ENCODE assay signal across 8 mouse cellular contexts in the genomic region with DNA sequence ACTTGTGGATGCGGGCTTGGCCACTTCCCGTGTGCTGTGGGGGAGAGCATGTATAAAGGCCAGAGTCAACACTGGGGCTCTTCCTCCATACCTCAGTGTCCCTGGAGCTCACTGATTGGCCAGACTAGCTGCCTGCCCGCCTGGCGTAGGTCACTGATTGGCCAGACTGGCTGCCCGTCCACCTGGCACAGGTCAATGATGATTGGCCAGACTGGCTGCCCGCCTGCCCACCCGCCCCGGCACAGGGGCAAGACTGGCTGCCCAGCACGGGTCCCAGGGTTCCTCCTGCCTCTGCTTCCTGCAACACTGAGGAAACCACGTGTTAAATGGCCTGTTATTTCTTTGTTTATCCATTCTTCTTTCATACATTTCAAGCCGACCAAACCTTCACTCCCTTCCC.
A peak's percentile ranks its signal among the peaks of the same experiment; 100 is the strongest.
DNase-seq lines count a peak whose midpoint lies in the region; ATAC-seq and TF ChIP-seq lines count a peak whose summit lies in the region.

No protein-coding gene starts in this region.

- no peak overlapping the region for H3K4me3 ChIP-seq in heart, adult 2 months
- 0 out of 2 replicates have a peak overlapping the region, but pooled peaks have one; percentile 1 for H3K4me3 ChIP-seq in kidney, embryonic 16.5 days (ENCODE audit: low read length)
- no peak overlapping the region for H3K4me3 ChIP-seq in midbrain, embryonic 14.5 days (replicated peaks; ENCODE audit: low read depth, low read length)
- H3K4me3 ChIP-seq in layer of hippocampus, adult 2 months, result no peak overlapping the region

- H3K27me3 ChIP-seq in heart, adult 2 months (ENCODE audit: control insufficient read depth, insufficient read depth, low read length), result no peaks in the 10 kb centered on the region
- peaks cover 10% of the 10 kb centered on the region; the same call in 1 of the 2 replicates for H3K27me3 ChIP-seq in kidney, embryonic 16.5 days (ENCODE audit: insufficient read depth, low read length)
- H3K27me3 ChIP-seq in midbrain, embryonic 14.5 days (ENCODE audit: control insufficient read depth, insufficient read depth, low read length), result no peaks in the 10 kb centered on the region

- H3K9me3 ChIP-seq in kidney, embryonic 16.5 days (ENCODE audit: low read length), result no peaks in the 10 kb centered on the region
- no peaks in the 10 kb centered on the region for H3K9me3 ChIP-seq in midbrain, embryonic 14.5 days (ENCODE audit: control insufficient read depth, low read length)

- no peak overlapping the region for H3K9ac ChIP-seq in heart, adult 2 months (ENCODE audit: low read depth, low read length)
- no peak overlapping the region for H3K9ac ChIP-seq in kidney, embryonic 16.5 days (replicated peaks; ENCODE audit: low read length)
- no peak overlapping the region for H3K9ac ChIP-seq in midbrain, embryonic 14.5 days (replicated peaks; ENCODE audit: low read length)

- peak; percentile 62 for DNase-seq in adrenal gland, postnatal 14 days
- no peak for DNase-seq in adrenal gland, adult 2 months
- peak; percentile 24 for DNase-seq in brain, adult 2 months (ENCODE audit: low read depth, low spot score)
- DNase-seq in heart, adult 2 months, result peak; percentile 51 to 55
- peak; percentile 52 for DNase-seq in midbrain, embryonic 14.5 days
- DNase-seq in layer of hippocampus, adult 2 months (ENCODE audit: low spot score in 2 of 2), result no peak

- TF ChIP-seq POLR2A in heart, adult 2 months (IDR thresholded peaks at IDR 0.05; ENCODE audit: insufficient read depth, low read depth, low read length), result no peak

- no peaks in the 10 kb centered on the region for H3K79me2 ChIP-seq in heart, adult 2 months (replicated peaks; ENCODE audit: control insufficient read depth, insufficient read depth, low read length)

- WGBS in heart, adult 2 months, result 48% methylated on average over 11 of the region's 11 CpGs
- WGBS in kidney, embryonic 16.5 days, result 33% methylated on average over 11 of the region's 11 CpGs
- WGBS in midbrain, embryonic 14.5 days, result 45% methylated on average over 11 of the region's 11 CpGs

- H3K27ac ChIP-seq in heart, adult 2 months, result no peak overlapping the region
- no peak overlapping the region for H3K27ac ChIP-seq in kidney, embryonic 16.5 days (ENCODE audit: low read length)
- no peak overlapping the region for H3K27ac ChIP-seq in midbrain, embryonic 14.5 days (replicated peaks; ENCODE audit: low read depth, low read length)
- H3K27ac ChIP-seq in layer of hippocampus, adult 2 months, result no peak overlapping the region

- H3K4me1 ChIP-seq in heart, adult 2 months (ENCODE audit: control insufficient read depth, insufficient read depth, low read length), result peaks cover 3% of the 10 kb centered on the region; the same call in 1 of the 2 replicates
- H3K4me1 ChIP-seq in kidney, embryonic 16.5 days (ENCODE audit: insufficient read depth, low read length), result peaks cover 55% of the 10 kb centered on the region
- H3K4me1 ChIP-seq in midbrain, embryonic 14.5 days (ENCODE audit: control insufficient read depth, insufficient read depth, low read length), result peaks cover 28% of the 10 kb centered on the region

- no peak for TF ChIP-seq CTCF in heart, adult 2 months (IDR thresholded peaks at IDR 0.05)
- no peak for TF ChIP-seq CTCF in layer of hippocampus, adult 2 months (conservative IDR thresholded peaks at IDR 0.05)

- TF ChIP-seq EP300 in heart, adult 2 months (IDR thresholded peaks at IDR 0.05; ENCODE audit: insufficient read depth, low read depth, low read length), result no peak

- no peaks in the 10 kb centered on the region for H3K36me3 ChIP-seq in heart, adult 2 months (ENCODE audit: control insufficient read depth, insufficient read depth, low read length)
- H3K36me3 ChIP-seq in kidney, embryonic 16.5 days (ENCODE audit: insufficient read depth, low read length), result peaks cover 4% of the 10 kb centered on the region; the same call in 1 of the 2 replicates
- peaks cover 11% of the 10 kb centered on the region; the same call in 1 of the 2 replicates for H3K36me3 ChIP-seq in midbrain, embryonic 14.5 days (ENCODE audit: control insufficient read depth, insufficient read depth, low read length)

- intact Hi-C loops in heart, adult 2 months (cut with DNase I), result no loop called here

- peak overlapping the region; percentile 32 for H3K4me2 ChIP-seq in kidney, embryonic 16.5 days (replicated peaks; ENCODE audit: low read depth, low read length)
- no peak overlapping the region for H3K4me2 ChIP-seq in midbrain, embryonic 14.5 days (ENCODE audit: low read length)

- ATAC-seq in kidney, embryonic 16.5 days (ENCODE audit: low FRiP score, low TSS enrichment), result peak; percentile 72
- peak; percentile 21; the same call in 1 of the 2 replicates for ATAC-seq in midbrain, embryonic 14.5 days (ENCODE audit: low FRiP score, low TSS enrichment)
- no peak for ATAC-seq in granulocyte monocyte progenitor cell, adult 5-6 weeks (replicated peaks; ENCODE audit: poor library complexity, severe bottlenecking)

Comparison
In these comparisons a context has a peak if more than half of its experiments do, and no peak if none do; other contexts are left out.
1. DNase-seq: peak in adrenal gland, postnatal 14 days (single experiment), brain, adult 2 months (single experiment), heart, adult 2 months (2 of 2) and midbrain, embryonic 14.5 days (single experiment); none in adrenal gland, adult 2 months (single experiment) and layer of hippocampus, adult 2 months (0 of 2).